Mouse (Mus musculus) liver, embryonic 16.5 days (tissue): ENCODE data around the gene Tenm3. TPM values are rescaled to one million over a fixed set of nuclear protein-coding genes. Genes with fewer than 3 reads are reported as not detected.

Experiments used
- ATAC-seq: fragments of 200-750 bp; cut with Nextera tagmentation; 2 replicates; pipeline ENCODE4 v1.8.0; 2017; ENCODE audit warnings: low read depth, mild to moderate bottlenecking, moderate number of reproducible peaks, moderate library complexity
- H3K27ac ChIP-seq: fragments of 300-500 bp; sonication (generic); 2 replicates; pipeline ENCODE4 v1.5.1; 2014; ENCODE audit warnings: mild to moderate bottlenecking, low read length
- H3K27me3 ChIP-seq: fragments of 300-500 bp; sonication (generic); 2 replicates; pipeline ENCODE4 v1.6.1; 2014; ENCODE audit warnings: low read depth, low read length, mixed read lengths; ENCODE audit not compliant: control insufficient read depth, insufficient read depth
- H3K36me3 ChIP-seq: fragments of 300-500 bp; sonication (generic); 2 replicates; pipeline ENCODE4 v1.6.1; 2014; ENCODE audit warnings: mild to moderate bottlenecking; ENCODE audit not compliant: control insufficient read depth, insufficient read depth
- H3K4me1 ChIP-seq: fragments of 300-500 bp; sonication (generic); 2 replicates; pipeline ENCODE4 v1.6.1; 2014; ENCODE audit warnings: low read depth, low read length, mixed read lengths; ENCODE audit not compliant: control insufficient read depth
- H3K4me2 ChIP-seq: fragments of 300-500 bp; sonication (generic); 2 replicates; pipeline ENCODE4 v1.6.1; 2014; ENCODE audit warnings: low read depth, low read length, mixed read lengths
- H3K4me3 ChIP-seq: fragments of 300-500 bp; sonication (generic); 2 replicates; pipeline ENCODE4 v1.5.1; 2014; ENCODE audit warnings: low read depth, mild to moderate bottlenecking, low read length
- H3K9ac ChIP-seq: fragments of 300-500 bp; sonication (generic); 2 replicates; pipeline ENCODE4 v1.6.1; 2014; ENCODE audit warnings: low read depth, low read length
- H3K9me3 ChIP-seq: fragments of 300-500 bp; sonication (generic); replicated peaks from 2 replicates; pipeline ENCODE4 v1.6.1; 2016; ENCODE audit warnings: low read length; ENCODE audit not compliant: control insufficient read depth
- WGBS: fragments of 180-500 bp; shearing (Covaris S2); extraction: QIAGEN DNeasy Blood & Tissue Kit; methylation state at CpG from one replicate; pipeline ENCODE4 v1.1.7; 2014; ENCODE audit not compliant: insufficient replicate concordance; 5-methylcytosine and 5-hydroxymethylcytosine counted together
- polyA plus RNA-seq: library from polyadenylated mRNA; unstranded; fragments of >200 nt; fragmentation: Nextera tagmentation; extraction: Ambion mirVana; gene quantifications from 2 replicates; pipeline ENCODE4 v1.2.1, GENCODE M21; 2015

The Tenm3 gene
- polyA plus RNA-seq, 1 experiment from 2014 or later: 6.0 TPM

DNA sequence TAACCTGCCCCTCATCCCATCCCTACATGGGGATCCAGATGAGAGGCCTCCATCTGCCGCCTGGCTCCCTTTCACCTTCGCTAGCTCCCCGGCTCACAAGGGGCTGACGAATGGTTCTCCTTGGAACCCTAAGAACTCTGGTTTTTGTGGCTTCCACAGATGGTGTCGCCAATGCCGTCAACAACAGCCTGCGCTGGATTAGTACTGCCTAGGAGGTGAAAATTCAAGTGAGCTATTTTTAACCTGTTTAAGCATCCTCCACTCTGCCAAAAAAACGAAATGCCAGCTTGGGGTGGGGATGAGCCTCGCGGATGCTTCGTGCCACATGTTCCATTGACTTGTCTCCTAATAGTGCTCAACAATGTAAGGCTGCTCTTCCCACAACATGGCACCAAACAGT, 171.3 kb downstream of the Tenm3 start:
- ATAC-seq: no peak
- Histone ChIP-seq H3K4me1 (no peaks in the 10 kb centered on the region), H3K9me3 (no peaks in the 10 kb centered on the region), H3K27ac (no peak overlapping the region), H3K4me3 (no peak overlapping the region), H3K4me2 (no peak overlapping the region), H3K9ac (no peak overlapping the region), H3K36me3 (no peaks in the 10 kb centered on the region), H3K27me3 (no peaks in the 10 kb centered on the region)
- 72% methylated on average over 11 of the region's 11 CpGs for WGBS

DNA sequence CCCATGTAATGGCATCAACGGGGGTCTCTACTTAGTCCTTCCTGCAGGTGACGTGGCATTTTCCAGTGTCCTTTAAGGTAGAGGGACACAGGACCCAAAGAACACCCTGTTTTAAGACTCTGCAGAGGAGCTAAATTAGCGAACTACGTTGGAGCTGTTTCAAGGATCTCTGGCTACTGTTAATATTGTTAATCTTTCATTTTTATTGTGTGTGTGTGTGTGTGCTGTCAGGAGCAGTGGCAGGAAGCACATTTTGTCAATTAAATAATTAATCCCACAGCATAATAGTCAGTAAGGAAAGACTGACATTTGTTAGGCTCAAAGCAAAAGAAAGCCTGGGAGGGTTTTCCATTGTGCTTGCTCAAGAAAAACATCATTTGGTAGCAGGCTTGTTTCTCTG, 172.4 kb downstream of the Tenm3 start:
- ATAC-seq: no peak
- Histone ChIP-seq H3K36me3 (no peaks in the 10 kb centered on the region), H3K27ac (no peak overlapping the region)

DNA sequence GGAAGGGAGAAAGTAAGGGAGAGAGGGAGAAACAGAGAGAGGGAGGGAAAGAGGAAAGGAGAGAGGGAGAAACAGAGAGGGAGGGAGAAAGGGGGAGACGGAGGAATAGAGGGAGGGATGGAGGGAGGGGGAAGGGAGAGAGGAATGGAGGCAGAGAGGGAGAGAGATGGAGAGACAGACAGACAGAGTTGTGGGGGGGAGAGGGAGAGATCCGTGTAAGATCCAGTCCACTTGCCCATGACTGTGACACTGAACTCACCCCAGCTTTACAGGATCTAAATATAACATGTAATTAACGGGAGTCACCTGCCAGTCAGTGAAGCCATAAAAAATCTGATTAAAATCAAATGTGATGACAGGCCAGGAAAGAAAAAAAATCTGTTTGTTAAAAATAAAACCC, 172.9 kb downstream of the Tenm3 start:
- H3K9ac ChIP-seq: no peak overlapping the region
- 52% methylated on average over 3 of the region's 3 CpGs for WGBS
- H3K27ac ChIP-seq: no peak overlapping the region
- ATAC-seq: no peak
- no peak overlapping the region for H3K4me3 ChIP-seq
- no peaks in the 10 kb centered on the region for H3K9me3 ChIP-seq
- no peaks in the 10 kb centered on the region for H3K27me3 ChIP-seq
- H3K4me2 ChIP-seq: no peak overlapping the region
- H3K4me1 ChIP-seq: no peaks in the 10 kb centered on the region
- H3K36me3 ChIP-seq: no peaks in the 10 kb centered on the region

More for the DNA sequence above, 172.4 kb downstream of the Tenm3 start:
- no peaks in the 10 kb centered on the region for H3K4me1 ChIP-seq
- H3K27me3 ChIP-seq: no peaks in the 10 kb centered on the region
- 75% methylated on average over 4 of the region's 4 CpGs for WGBS
- no peak overlapping the region for H3K9ac ChIP-seq
- no peak overlapping the region for H3K4me2 ChIP-seq
- no peaks in the 10 kb centered on the region for H3K9me3 ChIP-seq
- no peak overlapping the region for H3K4me3 ChIP-seq

GRCm38 (mm10) chr8:48670387-48670786, 173.4 kb downstream of the Tenm3 start:
- Histone ChIP-seq H3K36me3 (no peaks in the 10 kb centered on the region), H3K4me3 (no peak overlapping the region), H3K9ac (no peak overlapping the region), H3K4me2 (no peak overlapping the region), H3K4me1 (no peaks in the 10 kb centered on the region), H3K27me3 (no peaks in the 10 kb centered on the region), H3K9me3 (no peaks in the 10 kb centered on the region), H3K27ac (no peak overlapping the region)
- 44% methylated on average over 1 of the region's 1 CpGs for WGBS
- ATAC-seq: no peak

DNA sequence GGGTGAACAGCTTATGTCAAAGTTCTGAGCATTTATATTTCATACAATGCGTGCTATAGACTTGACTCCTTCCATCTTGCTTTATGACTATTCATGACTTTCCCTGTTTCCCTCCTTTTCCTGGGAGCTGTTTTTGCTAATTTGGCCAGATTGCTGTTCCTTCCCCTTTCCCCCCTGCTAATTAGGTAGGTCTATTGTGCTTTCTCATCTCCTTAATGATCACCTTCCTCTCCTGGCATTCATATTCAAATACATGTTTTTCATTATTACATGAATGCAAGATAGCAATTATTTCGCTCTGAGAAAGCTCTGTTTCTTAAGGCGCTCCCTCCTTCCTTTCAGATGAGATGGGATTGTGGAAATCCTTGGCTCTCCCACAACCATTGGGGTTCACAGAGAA, 178.6 kb downstream of the Tenm3 start:
- no peak overlapping the region for H3K27ac ChIP-seq
- H3K27me3 ChIP-seq: no peaks in the 10 kb centered on the region
- no peaks in the 10 kb centered on the region for H3K9me3 ChIP-seq
- WGBS: 69% methylated on average over 3 of the region's 3 CpGs
- ATAC-seq: no peak
- no peak overlapping the region for H3K4me3 ChIP-seq
- H3K4me1 ChIP-seq: no peaks in the 10 kb centered on the region
- no peaks in the 10 kb centered on the region for H3K36me3 ChIP-seq
- no peak overlapping the region for H3K4me2 ChIP-seq
- H3K9ac ChIP-seq: no peak overlapping the region

DNA sequence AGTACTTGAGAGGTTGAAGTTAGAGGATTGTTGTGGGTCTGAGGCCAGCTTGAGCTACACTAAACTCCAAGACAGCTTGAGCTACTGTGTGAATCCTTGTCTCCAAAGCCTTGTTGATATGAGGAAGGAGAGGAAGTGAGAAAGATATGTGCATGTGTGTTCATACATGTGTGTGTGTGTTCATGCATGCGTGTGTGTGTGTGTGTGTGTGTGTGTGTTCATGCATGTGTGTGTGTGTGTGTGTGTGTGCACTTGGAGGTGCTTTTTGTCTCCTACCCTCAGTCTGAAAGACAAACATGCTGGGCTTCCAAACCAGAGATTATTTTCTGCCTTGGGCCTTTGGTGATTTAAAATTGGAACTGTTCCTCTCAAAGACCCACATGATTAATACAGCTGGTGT, 184.5 kb downstream of the Tenm3 start:
- no peak overlapping the region for H3K4me2 ChIP-seq
- no peaks in the 10 kb centered on the region for H3K4me1 ChIP-seq
- no peak overlapping the region for H3K9ac ChIP-seq
- H3K36me3 ChIP-seq: no peaks in the 10 kb centered on the region
- no peak overlapping the region for H3K4me3 ChIP-seq
- H3K27me3 ChIP-seq: no peaks in the 10 kb centered on the region
- H3K27ac ChIP-seq: no peak overlapping the region
- 67% methylated on average over 1 of the region's 1 CpGs for WGBS
- ATAC-seq: no peak
- H3K9me3 ChIP-seq: no peaks in the 10 kb centered on the region; the same call in 1 of the 2 replicates

DNA sequence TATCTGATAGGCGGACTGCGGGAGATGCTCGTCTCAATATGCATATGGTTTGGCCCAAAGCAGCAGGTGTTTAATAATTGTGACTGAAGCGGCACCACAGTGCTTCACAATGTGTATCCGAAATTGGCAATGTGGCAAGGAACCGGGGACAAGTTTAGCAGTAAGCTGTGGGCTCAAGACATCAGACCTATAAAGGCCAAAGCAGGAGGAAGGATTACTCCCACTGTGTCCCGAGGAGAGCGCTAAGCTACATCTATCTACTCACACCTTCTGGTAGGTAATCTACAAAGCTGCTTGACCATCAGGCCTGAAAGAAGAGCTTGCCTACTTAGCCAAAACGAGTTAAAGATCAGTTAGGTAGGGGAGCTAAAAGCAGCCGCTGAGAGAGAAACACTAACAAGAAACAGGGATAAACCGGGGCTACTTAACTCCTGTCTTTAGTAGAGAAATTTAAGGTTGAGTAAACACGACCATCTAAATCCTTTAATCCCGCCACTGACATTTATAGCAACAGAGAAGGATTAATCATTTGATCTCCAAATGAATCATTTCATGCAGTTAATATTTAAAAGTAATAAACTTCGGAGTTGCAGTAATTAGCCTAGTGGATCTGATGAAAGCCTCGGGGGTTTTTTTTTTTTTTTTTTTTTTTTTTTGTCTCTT, 188.2 kb downstream of the Tenm3 start:
- Histone ChIP-seq H3K9ac (no peak overlapping the region), H3K4me2 (no peak overlapping the region), H3K4me1 (no peaks in the 10 kb centered on the region), H3K9me3 (no peaks in the 10 kb centered on the region; the same call in 1 of the 2 replicates), H3K27me3 (no peaks in the 10 kb centered on the region), H3K27ac (no peak overlapping the region), H3K4me3 (no peak overlapping the region), H3K36me3 (no peaks in the 10 kb centered on the region)
- no peak for ATAC-seq
- WGBS: 60% methylated on average over 15 of the region's 15 CpGs

DNA sequence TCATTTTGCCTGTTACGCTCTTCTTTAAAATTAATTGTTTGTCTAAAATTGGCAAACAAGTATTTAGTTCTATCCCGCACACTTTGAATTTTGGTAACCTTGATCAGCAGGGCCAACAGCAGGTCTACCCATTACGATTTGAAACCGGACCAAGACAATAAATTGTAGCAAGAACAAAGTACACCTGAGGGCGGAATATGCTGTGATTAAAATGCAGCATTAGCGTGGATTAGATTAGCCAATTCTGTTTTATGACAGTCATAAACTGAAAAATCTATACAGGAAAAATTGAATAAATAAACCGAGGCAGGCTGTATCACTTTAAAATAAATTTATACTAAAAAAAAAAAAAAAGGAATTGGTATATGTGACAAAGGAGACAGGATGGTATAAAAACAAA, 193.9 kb downstream of the Tenm3 start:
- WGBS: 68% methylated on average over 7 of the region's 7 CpGs
- Histone ChIP-seq H3K36me3 (no peaks in the 10 kb centered on the region), H3K9ac (no peak overlapping the region), H3K9me3 (no peaks in the 10 kb centered on the region), H3K27ac (no peak overlapping the region), H3K4me2 (no peak overlapping the region), H3K27me3 (no peaks in the 10 kb centered on the region), H3K4me3 (no peak overlapping the region), H3K4me1 (no peaks in the 10 kb centered on the region)
- ATAC-seq: no peak

- H3K9ac ChIP-seq: no peak overlapping the region
- no peak overlapping the region for H3K4me3 ChIP-seq
- no peak for ATAC-seq
- H3K27ac ChIP-seq: no peak overlapping the region
- H3K4me1 ChIP-seq: no peaks in the 10 kb centered on the region
- H3K36me3 ChIP-seq: no peaks in the 10 kb centered on the region
- 60% methylated on average over 7 of the region's 7 CpGs for WGBS
- H3K4me2 ChIP-seq: no peak overlapping the region
- H3K9me3 ChIP-seq: no peaks in the 10 kb centered on the region
- no peaks in the 10 kb centered on the region for H3K27me3 ChIP-seq
These were observed 194.3 kb downstream of the Tenm3 start for GRCm38 (mm10) chr8:48649415-48649814.
